Mouse (Mus musculus): Measurements from ENCODE around the gene Iba57.
"Not testable (repeated sequence)": the region's sequence is repeated elsewhere in the genome, so short reads cannot be mapped to it uniquely, and the experiment has no call there.

Iba57 gene

DNA sequence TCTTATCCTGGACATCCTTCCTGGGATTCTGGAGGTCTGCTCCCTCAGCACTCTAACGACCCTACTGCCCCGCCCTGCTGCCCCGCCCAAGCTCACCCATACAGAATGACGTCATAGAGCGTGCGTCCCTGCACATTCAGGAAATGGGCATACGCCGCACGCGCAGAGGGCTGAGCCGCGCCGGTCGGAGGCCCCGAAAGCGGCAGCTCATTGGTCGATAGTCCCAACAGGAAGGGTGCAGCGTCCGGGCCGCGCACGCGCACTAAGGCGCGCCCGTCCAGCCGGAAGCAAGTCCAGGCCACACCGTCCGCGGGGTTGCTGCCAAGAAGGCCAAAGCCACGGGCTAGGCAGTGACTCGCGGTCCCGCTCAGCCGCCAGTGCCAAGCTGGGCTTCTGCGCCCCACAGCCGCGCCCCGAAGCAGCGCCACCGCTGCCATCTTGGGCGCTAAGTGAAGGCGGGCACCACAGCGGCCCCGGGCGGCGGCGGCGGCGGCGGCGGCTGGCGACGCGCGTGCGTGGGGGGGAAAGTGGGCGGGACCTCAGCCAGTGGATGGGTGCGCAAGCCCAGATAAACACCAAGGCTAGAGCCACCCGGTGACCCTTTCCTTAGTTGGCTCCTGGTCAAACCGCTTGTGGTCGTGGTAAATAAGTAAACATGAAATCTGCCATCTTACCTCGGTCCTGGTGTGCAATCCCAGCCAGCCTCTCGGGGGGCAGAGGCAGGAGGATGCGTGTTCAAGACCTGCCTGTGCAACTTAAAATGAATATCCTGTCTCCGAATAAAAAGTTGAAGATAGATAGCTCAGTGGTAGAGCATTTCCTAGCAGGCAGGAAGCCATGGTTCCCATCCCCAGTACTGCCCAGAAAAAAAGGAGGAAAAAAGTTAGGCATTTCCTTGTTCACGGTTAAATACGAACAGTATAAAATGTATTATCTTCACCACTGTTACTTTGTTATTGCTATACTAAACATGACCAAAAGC lies at the start of gene Iba57:
Gene Iba57 (minus strand): TSS at position 485 of the 982 bp plus-strand sequence.
- CTCF ChIA-PET, result interaction anchor here (1.8 kb wide), 1 partner anchor 53 kb away, joined by 4 read pairs; no protein-coding TSS in a partner anchor

DNA sequence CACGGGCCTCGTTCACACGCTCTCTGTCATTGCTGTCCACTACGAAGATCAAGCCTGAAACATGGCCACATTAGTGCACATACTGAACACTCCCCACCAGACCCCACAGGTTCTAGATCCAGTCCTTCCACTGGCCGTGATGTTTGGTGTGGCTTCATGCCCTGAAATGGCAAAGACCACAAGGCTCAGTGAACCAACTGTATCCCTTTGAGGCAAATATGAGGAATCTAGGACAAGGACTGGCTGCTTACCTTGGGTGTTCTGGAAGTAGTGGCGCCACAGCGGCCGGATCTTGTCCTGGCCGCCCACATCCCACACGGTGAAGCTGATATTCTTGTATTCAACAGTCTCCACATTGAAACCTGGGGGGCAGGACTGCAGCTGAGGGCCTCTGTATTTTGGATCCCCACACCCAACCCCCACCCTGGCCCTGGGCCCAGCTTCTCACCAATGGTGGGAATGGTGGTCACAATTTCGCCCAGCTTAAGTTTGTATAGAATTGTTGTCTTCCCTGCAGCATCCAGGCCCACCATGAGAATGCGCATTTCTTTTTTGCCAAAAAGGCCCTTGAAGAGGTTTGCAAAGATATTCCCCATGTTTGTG lies 49.5 kb upstream of the Iba57 start:
- CTCF ChIA-PET, result no interaction called here

DNA sequence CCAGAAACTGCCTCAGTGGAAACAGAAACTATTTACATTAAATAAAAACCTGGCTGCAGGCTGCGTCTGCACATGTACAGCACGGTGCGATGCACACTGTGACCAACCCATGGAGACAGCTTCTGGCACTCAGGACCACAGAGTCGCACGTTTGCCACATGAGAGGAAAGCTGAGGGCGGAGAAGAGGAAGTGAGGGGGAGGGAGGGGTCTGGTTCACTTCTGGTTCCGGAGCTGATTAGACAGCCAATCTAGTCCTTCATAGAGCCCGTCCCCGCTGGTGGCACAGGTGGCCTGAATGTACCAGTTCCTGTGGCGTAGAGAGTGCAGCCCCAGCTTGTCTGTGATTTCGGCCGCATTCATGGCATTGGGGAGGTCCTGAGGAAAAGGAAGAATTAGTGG lies 48.8 kb upstream of the Iba57 start:
- CTCF ChIA-PET, result not testable (repeated sequence)

DNA sequence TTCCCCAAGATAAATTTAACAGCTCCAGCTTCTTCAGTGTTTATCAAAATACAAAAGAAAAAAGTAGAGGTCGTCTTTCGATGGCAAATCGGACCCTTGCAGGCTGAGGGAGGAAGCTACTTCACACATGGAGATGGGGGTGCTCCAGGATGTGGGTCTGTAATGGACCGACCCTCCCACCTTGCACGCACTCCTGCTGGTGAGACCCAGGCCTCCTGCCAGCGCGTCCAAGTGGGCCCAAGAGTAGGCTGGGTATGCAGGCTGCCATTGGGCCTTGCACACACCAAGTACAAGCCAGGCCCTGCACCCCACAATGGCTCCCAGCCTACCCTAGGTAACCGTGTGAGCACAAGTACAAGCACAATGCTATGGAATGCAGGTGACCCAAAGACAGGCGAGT lies 48.0 kb upstream of the Iba57 start:
- CTCF ChIA-PET, result not testable (repeated sequence)

DNA sequence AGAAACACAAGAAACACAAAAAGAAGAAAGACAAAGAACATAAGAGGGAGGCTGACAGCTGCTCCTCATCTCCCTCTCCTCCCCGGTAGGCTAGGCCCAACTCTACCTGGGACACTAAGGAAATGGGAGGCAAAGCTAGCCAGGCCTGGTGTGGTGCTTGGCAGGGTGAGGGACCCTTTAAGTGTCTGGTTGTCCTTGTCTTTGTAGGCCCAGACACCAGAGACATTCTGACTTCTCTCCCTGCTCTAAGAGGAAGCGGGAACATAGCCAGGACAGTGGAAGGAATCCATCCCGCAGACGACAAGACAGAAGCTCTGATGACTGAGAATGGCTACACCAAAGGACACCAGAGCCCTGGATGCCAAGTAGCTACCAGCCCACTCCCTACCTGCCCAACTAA lies 46.5 kb upstream of the Iba57 start:
- CTCF ChIA-PET, result interaction anchor here (0.8 to 1.6 kb wide), 2 partner anchors 9 to 14 kb away, joined by 3 to 5 read pairs; no protein-coding TSS in a partner anchor

DNA sequence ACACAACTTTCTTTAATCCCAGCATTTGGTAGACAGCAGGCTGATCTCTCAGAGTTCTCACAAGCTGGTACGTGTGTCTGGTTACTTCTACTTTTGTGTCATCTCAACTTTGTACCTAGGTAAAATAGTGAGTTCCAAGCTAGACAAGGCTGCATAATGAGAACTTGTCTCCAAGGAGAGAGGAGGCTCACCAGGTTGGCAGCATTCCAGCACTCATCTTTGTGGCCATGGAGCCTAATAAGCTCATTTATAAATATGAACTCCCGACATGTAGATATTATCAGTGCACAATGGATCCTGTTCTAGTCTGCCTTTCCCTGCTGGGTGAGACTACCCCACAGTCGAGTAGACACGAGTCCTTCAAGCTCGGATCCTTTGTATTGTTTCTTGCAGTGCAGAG lies 46.0 kb upstream of the Iba57 start:
- CTCF ChIA-PET, result interaction anchor here (0.8 to 1.6 kb wide), 2 partner anchors 10 to 15 kb away, joined by 3 to 5 read pairs; no protein-coding TSS in a partner anchor

DNA sequence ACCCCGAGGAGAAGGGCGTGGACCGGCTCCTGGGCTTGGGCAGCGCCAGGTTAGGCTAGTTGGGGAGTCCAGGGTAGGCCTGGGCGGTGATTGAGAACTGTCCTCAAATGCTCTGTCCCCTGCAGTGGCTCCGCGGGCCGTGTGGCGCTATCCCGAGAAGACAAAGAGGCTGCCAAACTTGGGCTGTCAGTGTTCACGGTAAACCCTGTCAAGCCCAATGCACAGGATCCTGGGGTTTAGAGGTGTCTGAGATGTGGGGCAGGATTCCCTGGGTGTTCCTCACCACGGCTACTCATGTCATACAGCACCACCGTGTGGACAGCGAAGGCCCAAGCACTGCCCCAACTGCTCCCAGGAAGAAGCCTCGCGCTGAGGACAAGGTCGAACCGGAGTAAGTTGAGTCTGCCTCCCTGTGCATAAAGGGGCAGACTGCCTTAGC lies 45.5 kb upstream of the Iba57 start:
- CTCF ChIA-PET, result interaction anchor here (1.6 kb wide), 1 partner anchor 15 kb away, joined by 5 read pairs; no protein-coding TSS in a partner anchor

DNA sequence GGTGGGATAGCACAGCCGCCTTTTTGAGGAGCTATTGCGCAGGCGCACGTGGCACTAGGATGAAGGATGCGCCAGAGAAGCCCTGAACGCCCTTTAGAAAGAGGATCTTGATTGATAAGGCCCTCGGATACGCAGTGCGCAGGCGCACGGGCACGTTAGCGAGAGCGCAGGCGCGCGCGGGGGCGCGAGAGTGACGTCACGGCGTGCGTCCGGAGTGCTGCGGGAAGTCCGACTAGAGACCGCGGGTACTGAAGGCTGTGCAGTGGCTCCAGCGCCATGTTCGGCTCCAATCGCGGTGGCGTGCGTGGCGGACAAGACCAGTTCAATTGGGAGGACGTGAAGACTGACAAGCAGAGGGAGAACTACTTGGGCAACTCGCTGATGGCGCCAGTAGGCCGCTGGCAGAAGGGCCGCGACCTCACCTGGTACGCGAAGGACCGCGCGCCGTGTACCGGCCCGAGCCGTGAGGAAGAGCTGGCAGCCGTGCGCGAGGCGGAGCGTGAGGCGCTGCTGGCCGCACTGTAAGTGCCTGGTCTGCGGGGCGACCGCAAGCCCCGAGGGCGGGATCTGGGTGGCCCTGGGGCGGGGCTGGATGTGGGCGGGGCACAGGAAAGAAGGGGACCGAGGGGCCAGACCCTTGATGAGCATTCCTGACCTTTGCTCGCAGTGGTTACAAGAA lies 44.8 kb upstream of the Iba57 start, which contains the start of gene 2310033P09Rik:
Gene 2310033P09Rik (plus strand): TSS at position 169 of the 679 bp plus-strand sequence.
- CTCF ChIA-PET, result no interaction called here

DNA sequence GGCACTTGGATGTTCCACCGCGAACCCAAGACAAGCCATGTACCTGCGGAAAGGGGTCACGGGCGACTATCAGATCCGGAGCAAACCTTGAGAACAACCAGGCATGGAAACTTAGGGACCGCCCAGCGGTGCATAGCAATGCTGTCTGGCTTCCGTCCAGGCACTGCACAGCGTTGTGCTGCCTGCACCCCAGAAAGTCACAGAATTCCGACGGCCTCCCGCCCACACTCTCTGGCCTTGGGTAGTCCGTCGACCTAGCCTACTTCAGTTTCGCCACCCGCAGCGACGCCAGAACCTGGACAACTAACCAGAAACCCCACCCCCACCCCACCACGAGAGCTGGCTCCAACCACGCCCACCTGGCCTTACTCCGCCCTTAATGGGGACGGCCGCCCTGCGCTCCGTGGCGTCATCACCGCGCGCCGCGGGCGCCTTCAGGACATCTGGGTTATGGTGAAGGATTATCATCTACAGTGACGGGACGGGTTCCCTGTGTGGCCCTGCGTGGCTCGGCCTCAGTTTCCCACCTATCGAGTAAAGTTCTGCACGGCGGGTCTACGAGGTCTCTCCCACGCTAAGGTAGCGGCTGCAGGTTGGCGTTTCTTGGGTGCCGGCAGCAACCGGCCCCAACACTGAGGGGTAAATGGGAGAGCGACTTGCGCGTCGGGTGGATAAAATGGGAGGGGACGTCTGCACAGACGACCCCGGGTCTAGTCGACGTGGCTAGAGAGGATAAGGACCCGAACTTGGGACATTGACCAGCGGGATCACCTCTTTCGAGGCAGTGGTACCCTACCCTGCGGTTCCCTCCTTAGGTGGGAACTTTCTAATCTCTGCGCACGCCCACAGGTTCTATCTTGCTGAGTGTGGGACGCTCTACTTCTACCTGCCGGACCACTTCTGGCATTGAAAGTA lies 38.8 kb upstream of the Iba57 start, which contains the start of gene Mrpl55:
Gene Mrpl55 (plus strand): TSS at position 406 of the 915 bp plus-strand sequence.
- CTCF ChIA-PET, result no interaction called here

DNA sequence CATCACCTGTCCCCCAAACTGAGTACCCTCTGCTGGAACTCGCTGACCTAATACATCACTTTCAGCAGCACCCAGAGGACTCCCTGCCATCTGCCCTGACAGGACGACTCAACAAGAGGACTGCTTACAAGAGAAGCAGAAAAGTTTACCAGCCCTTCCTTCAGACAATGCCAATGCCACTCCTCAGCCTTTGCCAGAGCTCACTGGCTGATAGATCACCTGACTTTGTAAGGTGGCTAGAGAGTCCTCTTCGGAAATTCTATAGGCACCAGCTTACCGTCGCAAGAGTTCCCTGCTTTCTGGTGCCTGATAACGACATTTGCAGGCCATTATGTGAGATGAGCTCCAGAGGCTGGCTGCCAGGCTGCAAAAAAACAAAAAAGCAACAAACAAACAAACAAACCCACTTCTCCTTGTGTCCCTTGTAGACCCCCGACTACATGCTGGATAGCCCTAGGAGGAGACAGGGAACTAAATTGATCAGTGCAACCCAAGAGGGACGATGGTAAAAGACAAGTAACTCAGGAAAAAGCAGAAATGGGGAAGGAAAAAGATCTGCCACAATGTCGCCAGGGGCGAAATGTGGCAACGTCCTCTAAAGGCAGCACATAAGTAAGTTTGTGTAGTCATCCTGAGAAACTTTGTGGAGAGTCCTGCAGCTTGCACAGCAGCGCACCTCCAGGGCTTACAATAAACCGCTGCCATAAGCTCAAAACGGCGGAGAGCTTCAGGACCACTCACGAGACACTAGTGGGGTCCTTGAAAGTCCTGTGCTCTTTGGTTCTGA lies 37.9 kb upstream of the Iba57 start:
- CTCF ChIA-PET, result no interaction called here

DNA sequence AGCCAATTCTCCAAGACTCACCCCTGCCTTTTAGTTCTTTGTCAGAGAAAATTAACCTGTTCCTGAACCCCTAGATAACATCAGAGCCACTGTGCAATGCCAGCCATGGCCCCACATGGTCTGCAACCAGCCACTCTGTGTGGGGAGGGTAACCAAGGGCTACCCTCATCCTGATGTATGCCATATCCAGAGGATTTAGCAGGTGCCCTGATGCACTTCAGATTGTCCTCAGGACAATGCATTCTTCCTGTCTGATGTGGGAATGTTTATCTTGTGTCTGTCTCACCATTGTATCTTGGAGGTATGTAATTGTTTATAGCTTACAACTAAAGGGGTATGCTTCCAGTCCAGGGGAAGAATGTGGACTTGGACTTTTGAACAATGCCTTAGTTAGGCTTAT lies 32.7 kb upstream of the Iba57 start:
- CTCF ChIA-PET, result no interaction called here

DNA sequence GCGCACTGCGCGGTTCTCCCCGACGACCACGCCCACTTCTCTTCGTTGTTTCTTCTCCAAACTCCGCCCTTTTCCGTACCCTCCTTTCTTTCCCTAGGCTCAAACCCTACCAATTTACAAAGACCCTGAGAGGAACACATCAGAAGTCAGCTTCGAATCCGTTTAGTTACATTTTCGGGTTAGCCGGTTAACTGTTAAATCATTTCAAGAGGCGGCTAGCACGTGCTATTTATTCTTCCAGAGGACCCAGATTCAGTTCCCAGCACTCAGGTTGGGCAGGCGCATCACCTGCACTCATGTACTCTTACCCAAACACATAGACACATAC lies 28.5 kb upstream of the Iba57 start, which contains the start of gene Guk1:
Gene Guk1 (minus strand): TSS at position 154 of the 328 bp plus-strand sequence.
- CTCF ChIA-PET, result interaction anchor here (0.6 kb wide), 1 partner anchor 1507 kb away, joined by 7 read pairs; no protein-coding TSS in a partner anchor

DNA sequence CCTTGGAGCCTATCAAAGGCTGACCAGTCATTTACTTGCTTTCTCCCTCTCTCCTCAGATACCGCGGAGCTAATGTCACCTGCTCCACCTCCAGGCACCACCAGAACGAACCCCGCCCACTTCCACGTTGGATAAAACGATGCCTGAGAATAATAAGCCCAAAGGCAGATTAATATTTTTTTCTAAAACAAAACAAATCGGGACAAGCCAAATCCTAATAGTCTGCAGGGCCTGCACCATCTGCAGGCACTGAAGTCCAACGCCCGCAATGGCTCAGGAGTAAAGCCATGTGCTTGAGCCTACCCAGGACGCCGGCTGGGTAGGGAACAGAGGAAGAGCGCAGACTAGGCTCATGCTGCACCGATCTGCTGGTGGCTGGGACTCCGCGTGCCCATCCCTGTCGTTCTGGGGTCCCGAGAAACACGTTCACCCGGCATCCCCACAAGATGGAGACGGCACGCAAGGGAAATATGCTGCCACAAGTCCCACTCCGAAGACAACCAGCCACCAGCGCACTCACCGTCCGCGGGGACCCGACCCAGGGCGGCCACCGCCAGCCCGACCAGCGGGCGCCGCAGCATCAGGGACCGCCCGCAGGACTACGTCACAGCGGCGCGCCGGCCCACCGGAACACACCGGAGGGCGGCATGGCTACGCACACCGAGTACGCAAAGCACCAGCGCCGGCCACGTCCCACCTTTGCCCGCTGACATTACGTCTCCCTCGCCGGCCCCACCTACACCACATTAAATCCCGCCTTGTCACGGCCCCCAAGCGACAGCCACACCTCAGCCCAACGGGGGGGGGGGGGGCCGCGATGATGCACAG lies 27.9 kb upstream of the Iba57 start:
- CTCF ChIA-PET, result no interaction called here

DNA sequence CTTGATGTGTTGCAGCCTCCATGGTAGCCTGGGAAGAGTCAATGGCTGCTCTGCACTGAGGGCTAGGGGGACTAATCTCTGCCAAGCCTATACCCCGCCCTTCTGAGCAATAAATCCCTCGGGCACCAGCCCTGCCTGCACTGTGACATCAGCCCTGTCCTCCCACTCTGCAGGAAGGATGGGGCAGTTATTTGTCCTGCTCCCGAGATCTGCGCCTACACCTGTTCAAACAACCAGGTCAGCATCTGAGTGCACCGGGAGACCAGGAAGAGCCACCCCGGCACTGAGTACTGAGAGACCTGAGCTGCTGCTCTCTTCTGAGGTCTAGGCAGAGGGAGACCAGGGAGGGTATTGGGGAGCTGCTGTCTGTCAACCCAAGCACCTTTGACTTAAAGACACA lies 24.2 kb upstream of the Iba57 start:
- CTCF ChIA-PET, result interaction anchor here (0.6 kb wide), 1 partner anchor 229 kb away, joined by 3 read pairs; no protein-coding TSS in a partner anchor

DNA sequence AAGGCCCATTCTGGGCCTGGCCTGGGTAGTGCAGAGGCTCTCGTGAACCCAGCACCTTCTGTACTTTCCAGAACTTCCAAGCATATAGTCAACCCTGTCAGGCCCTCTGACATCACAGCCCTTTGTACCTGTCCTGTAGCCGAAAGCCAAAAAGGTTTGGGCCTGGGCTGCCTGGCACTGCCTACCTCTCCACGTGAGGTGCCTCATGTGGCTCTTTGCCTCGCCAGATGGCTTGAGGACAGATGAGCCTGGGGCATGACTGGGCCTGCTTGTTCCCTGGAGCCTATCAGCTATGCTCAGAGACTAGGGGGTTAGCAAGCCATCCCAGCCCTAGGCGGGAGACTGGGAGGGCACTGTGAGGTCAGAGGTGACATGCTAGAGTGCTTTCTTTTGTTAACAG lies 22.0 kb upstream of the Iba57 start:
- CTCF ChIA-PET, result no interaction called here

DNA sequence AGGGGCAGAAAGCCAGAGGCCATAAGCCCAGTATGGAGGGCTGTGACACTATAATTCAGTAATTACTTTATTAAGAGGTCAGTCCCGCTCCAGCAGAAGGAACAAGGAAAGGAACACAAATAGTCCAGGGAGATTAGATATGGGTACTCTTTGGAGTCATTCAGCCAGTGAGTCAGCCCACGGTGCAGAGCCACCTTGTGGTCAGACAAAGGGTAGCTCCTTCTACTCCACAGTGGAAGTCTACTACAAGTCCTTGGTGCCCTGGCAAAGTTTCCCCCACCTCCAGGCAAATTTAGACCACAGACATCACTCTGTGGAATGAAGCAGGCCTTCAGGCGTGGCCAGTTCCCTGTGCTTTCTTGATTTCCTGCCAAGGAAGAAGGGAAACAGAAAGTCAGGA lies 20.3 kb upstream of the Iba57 start:
- CTCF ChIA-PET, result no interaction called here

DNA sequence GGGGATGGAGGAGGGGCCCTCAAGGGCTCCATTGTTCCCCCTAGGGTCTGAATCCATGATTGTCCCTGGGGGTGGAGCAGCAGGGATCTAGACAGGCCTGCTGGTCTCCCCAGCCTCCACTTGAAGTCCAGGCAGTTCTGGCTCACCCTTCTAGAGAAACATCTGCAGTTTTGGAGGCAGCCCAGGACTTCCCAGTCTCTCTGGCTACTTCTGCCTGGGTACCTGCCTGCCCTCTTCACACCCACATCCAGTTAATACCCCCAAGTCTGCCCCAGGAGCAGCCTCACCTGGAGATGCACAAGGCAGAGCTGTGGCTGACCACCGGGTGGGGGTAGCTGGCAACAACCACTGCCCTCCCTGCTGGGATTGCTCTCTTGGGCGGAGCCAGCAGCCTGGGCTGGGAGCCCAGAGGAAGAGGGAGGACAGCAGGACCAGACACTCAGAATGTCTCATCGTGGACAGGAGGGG lies 19.4 kb upstream of the Iba57 start, which contains the start of gene Gjc2:
Gene Gjc2 (minus strand): TSS at position 350 of the 468 bp plus-strand sequence.
- CTCF ChIA-PET, result no interaction called here

DNA sequence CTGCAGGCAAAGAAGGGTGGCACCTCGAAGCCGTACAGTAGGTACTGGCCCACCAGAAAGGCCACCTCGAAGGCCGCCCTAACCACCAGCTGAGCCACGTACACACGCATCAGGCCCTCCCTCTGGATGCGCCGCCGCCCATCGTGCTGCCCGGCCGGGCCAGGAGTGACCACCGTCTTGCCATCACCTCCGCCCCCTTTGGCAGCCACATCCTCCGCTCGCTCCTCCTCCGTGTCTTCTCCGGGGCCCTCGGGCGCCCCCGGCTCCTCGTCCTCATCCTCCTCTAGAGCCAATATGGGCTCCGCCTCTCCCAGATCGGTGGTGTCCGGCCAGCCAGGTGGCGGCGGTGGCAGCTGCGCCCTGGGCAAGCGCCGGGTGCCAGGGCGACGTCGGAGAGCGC lies 13.4 kb upstream of the Iba57 start:
- CTCF ChIA-PET, result no interaction called here

DNA sequence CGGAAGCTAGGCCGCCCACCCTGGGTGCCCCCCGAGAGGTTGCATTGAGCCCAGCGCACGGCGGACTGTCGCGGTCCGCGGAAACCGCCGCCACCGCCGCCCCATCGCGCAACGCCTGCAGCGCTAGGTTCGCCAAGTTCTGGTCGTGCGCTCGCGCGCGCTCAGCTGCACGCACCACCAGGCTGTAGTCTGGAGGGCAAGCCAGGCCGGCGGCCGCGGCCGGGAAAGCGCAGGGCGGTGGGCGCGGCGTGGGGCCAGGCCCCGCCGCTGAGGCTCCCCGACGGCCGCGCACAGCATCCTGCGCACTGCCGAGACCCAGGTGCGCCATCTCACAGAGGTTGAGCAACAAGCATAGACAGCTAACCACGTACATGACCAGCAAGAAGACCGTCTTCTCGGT lies 12.9 kb upstream of the Iba57 start:
- CTCF ChIA-PET, result no interaction called here

Data from spleen, embryonic (tissue).